Mouse (Mus musculus): ENCODE measurements around the gene Cfap97d2. TPM values are rescaled to one million over a fixed set of nuclear protein-coding genes. Genes with fewer than 3 reads are reported as not detected.

Cfap97d2 gene
- 0.02 TPM for polyA plus RNA-seq (2012; fragmentation: generic; extraction: Trizol)

- Histone ChIP-seq H3K79me2 (ENCODE audit: control insufficient read depth, insufficient read depth) (no peaks in the 10 kb centered on the region), H3K36me3 (ENCODE audit: control insufficient read depth, insufficient read depth) (no peaks in the 10 kb centered on the region), H3ac (ENCODE audit: control insufficient read depth, insufficient read length) (no peak within 1 kb of the TSS), H3K4me2 (ENCODE audit: low read depth) (no peak within 1 kb of the TSS), H3K27me3 (ENCODE audit: control insufficient read depth, insufficient read depth, insufficient read length) (no peaks in the 10 kb centered on the region), H3K4me3 (no peak within 1 kb of the TSS)
- TF ChIP-seq E2F4 (IDR thresholded peaks at IDR 0.05; ENCODE audit: insufficient read depth), result no peak
- peak; percentile 84 for TF ChIP-seq USF1 (IDR thresholded peaks at IDR 0.05; ENCODE audit: low read depth)
Observed at GRCm38 (mm10) chr8:13705668-13706067, at the start of gene Cfap97d2. Cfap97d2 (plus strand) TSS chr8:13705889.

- TF ChIP-seq TCF12 (IDR thresholded peaks at IDR 0.05; ENCODE audit: insufficient read depth, poor library complexity, severe bottlenecking), result no peak
- no peak for TF ChIP-seq POLR2A (IDR thresholded peaks at IDR 0.05; ENCODE audit: insufficient read length, low read depth)
- TF ChIP-seq REST (IDR thresholded peaks at IDR 0.05; ENCODE audit: insufficient read depth, insufficient read length), result no peak
- TF ChIP-seq E2F4 (IDR thresholded peaks at IDR 0.05; ENCODE audit: insufficient read depth), result no peak
- TF ChIP-seq POLR2AphosphoS2 (IDR thresholded peaks at IDR 0.05; ENCODE audit: insufficient read length, low read depth), result no peak
- no peak for TF ChIP-seq MAX (IDR thresholded peaks at IDR 0.05; ENCODE audit: low read depth)
- no peak for TF ChIP-seq CEBPB (IDR thresholded peaks at IDR 0.05; ENCODE audit: insufficient read depth, poor library complexity, severe bottlenecking)
- TF ChIP-seq SRF (IDR thresholded peaks at IDR 0.05; ENCODE audit: control insufficient read depth, insufficient read length, low read depth), result no peak
- TF ChIP-seq USF1 (IDR thresholded peaks at IDR 0.05; ENCODE audit: low read depth), result no peak
- no peak for TF ChIP-seq TCF3 (IDR thresholded peaks at IDR 0.05; ENCODE audit: insufficient read length, low read depth)
- no peak for TF ChIP-seq MYOG (IDR thresholded peaks at IDR 0.05; ENCODE audit: control insufficient read depth in 1 of 3, insufficient read depth in 1 of 3, insufficient read length in 2 of 3, low read depth in 2 of 3)
- TF ChIP-seq MYOD1 (IDR thresholded peaks at IDR 0.05; ENCODE audit: control insufficient read depth in 1 of 3, insufficient read length in 2 of 3, low read depth in 2 of 3), result no peak
- H3K4me3 ChIP-seq, result no peak overlapping the region
Observed at GRCm38 (mm10) chr8:13657479-13657878, 48.2 kb upstream of the Cfap97d2 start.

GRCm38 (mm10) chr8:13660323-13660722 is 45.4 kb upstream of the Cfap97d2 start:
- H3ac ChIP-seq (ENCODE audit: control insufficient read depth, insufficient read length), result no peak overlapping the region
- no peak overlapping the region for H3K4me3 ChIP-seq
- no peak overlapping the region for H3K4me2 ChIP-seq (ENCODE audit: low read depth)
- TF ChIP-seq CEBPB (IDR thresholded peaks at IDR 0.05; ENCODE audit: insufficient read depth, poor library complexity, severe bottlenecking) (no peak), TCF12 (IDR thresholded peaks at IDR 0.05; ENCODE audit: insufficient read depth, poor library complexity, severe bottlenecking) (no peak), MAX (IDR thresholded peaks at IDR 0.05; ENCODE audit: low read depth) (no peak), TCF3 (IDR thresholded peaks at IDR 0.05; ENCODE audit: insufficient read length, low read depth) (no peak), USF1 (IDR thresholded peaks at IDR 0.05; ENCODE audit: low read depth) (no peak), REST (IDR thresholded peaks at IDR 0.05; ENCODE audit: insufficient read depth, insufficient read length) (no peak), E2F4 (IDR thresholded peaks at IDR 0.05; ENCODE audit: insufficient read depth) (no peak), MYOG (IDR thresholded peaks at IDR 0.05; ENCODE audit: control insufficient read depth in 1 of 3, insufficient read depth in 1 of 3, insufficient read length in 2 of 3, low read depth in 2 of 3) (no peak)
- no peaks in the 10 kb centered on the region for H3K27me3 ChIP-seq (ENCODE audit: control insufficient read depth, insufficient read depth, insufficient read length)
- no peaks in the 10 kb centered on the region for H3K36me3 ChIP-seq (ENCODE audit: control insufficient read depth, insufficient read depth)
- peaks cover 96% of the 10 kb centered on the region for H3K79me2 ChIP-seq (ENCODE audit: control insufficient read depth, insufficient read depth)

More at GRCm38 (mm10) chr8:13657479-13657878, 48.2 kb upstream of the Cfap97d2 start:
- Histone ChIP-seq H3K27me3 (ENCODE audit: control insufficient read depth, insufficient read depth, insufficient read length) (no peaks in the 10 kb centered on the region), H3K79me2 (ENCODE audit: control insufficient read depth, insufficient read depth) (peaks cover 96% of the 10 kb centered on the region), H3ac (ENCODE audit: control insufficient read depth, insufficient read length) (no peak overlapping the region), H3K4me2 (ENCODE audit: low read depth) (no peak overlapping the region), H3K36me3 (ENCODE audit: control insufficient read depth, insufficient read depth) (no peaks in the 10 kb centered on the region)

- TF ChIP-seq USF1 (IDR thresholded peaks at IDR 0.05; ENCODE audit: low read depth), result no peak
- TF ChIP-seq POLR2A (IDR thresholded peaks at IDR 0.05; ENCODE audit: insufficient read length, low read depth), result no peak
- no peak for TF ChIP-seq TCF12 (IDR thresholded peaks at IDR 0.05; ENCODE audit: insufficient read depth, poor library complexity, severe bottlenecking)
- no peak for TF ChIP-seq CEBPB (IDR thresholded peaks at IDR 0.05; ENCODE audit: insufficient read depth, poor library complexity, severe bottlenecking)
- no peak for TF ChIP-seq MYOD1 (IDR thresholded peaks at IDR 0.05; ENCODE audit: control insufficient read depth in 1 of 3, insufficient read length in 2 of 3, low read depth in 2 of 3)
- no peak for TF ChIP-seq TCF3 (IDR thresholded peaks at IDR 0.05; ENCODE audit: insufficient read length, low read depth)
- TF ChIP-seq SRF (IDR thresholded peaks at IDR 0.05; ENCODE audit: control insufficient read depth, insufficient read length, low read depth), result no peak
- TF ChIP-seq REST (IDR thresholded peaks at IDR 0.05; ENCODE audit: insufficient read depth, insufficient read length), result no peak
- no peak for TF ChIP-seq E2F4 (IDR thresholded peaks at IDR 0.05; ENCODE audit: insufficient read depth)
- no peak for TF ChIP-seq MAX (IDR thresholded peaks at IDR 0.05; ENCODE audit: low read depth)
- no peak for TF ChIP-seq POLR2AphosphoS2 (IDR thresholded peaks at IDR 0.05; ENCODE audit: insufficient read length, low read depth)
- no peak for TF ChIP-seq MYOG (IDR thresholded peaks at IDR 0.05; ENCODE audit: control insufficient read depth in 1 of 3, insufficient read depth in 1 of 3, insufficient read length in 2 of 3, low read depth in 2 of 3)
- Histone ChIP-seq H3K4me3 (no peak overlapping the region), H3K79me2 (ENCODE audit: control insufficient read depth, insufficient read depth) (peaks cover 92% of the 10 kb centered on the region)
Observed at GRCm38 (mm10) chr8:13664711-13665210, 40.9 kb upstream of the Cfap97d2 start.

GRCm38 (mm10) chr8:13665538-13665937 is 40.2 kb upstream of the Cfap97d2 start:
- no peak for TF ChIP-seq TCF12 (IDR thresholded peaks at IDR 0.05; ENCODE audit: insufficient read depth, poor library complexity, severe bottlenecking)
- peak in 1 of 3 experiments; percentile 61 for TF ChIP-seq MYOD1 (IDR thresholded peaks at IDR 0.05; ENCODE audit: control insufficient read depth in 1 of 3, insufficient read length in 2 of 3, low read depth in 2 of 3)
- Histone ChIP-seq H3K4me2 (ENCODE audit: low read depth) (peak overlapping the region; percentile 35), H3K79me2 (ENCODE audit: control insufficient read depth, insufficient read depth) (peaks cover 92% of the 10 kb centered on the region), H3K36me3 (ENCODE audit: control insufficient read depth, insufficient read depth) (no peaks in the 10 kb centered on the region), H3K27me3 (ENCODE audit: control insufficient read depth, insufficient read depth, insufficient read length) (no peaks in the 10 kb centered on the region), H3ac (ENCODE audit: control insufficient read depth, insufficient read length) (no peak overlapping the region), H3K4me3 (no peak overlapping the region)

More at GRCm38 (mm10) chr8:13664711-13665210, 40.9 kb upstream of the Cfap97d2 start:
- Histone ChIP-seq H3ac (ENCODE audit: control insufficient read depth, insufficient read length) (no peak overlapping the region), H3K36me3 (ENCODE audit: control insufficient read depth, insufficient read depth) (no peaks in the 10 kb centered on the region), H3K4me2 (ENCODE audit: low read depth) (no peak overlapping the region), H3K27me3 (ENCODE audit: control insufficient read depth, insufficient read depth, insufficient read length) (no peaks in the 10 kb centered on the region)
